Mouse (Mus musculus) right cerebral cortex, postnatal 14 days (tissue): Measurements from ENCODE around the gene Myg1.
"Not testable (repeated sequence)": the region's sequence is repeated elsewhere in the genome, so short reads cannot be mapped to it uniquely, and the experiment has no call there.

Source experiments
- DNase-seq: peaks from one replicate; pipeline ENCODE4 v3.0.0; 2022

Myg1 gene

DNA sequence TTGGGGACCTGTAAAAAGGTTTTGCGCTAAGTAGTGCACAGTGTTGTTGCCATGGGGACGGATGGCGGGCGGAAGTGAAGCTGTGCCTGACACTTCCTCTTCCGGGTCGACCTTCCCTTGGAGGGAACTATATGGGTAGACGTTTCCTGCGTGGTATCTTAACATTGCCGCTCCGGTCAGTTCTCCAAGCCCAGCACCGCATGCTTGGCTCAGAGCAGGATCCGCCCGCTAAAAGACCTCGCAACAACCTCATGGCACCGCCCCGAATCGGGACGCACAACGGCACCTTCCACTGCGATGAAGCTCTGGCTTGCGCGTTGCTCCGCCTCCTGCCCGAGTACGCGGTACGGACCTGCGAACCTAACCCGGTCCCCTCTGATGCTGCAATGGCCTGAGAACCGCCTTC, at the start of gene Myg1:
Gene Myg1, plus strand, starts transcription at position 100 of the 406 bp plus-strand sequence.
- DNase-seq, result peak; percentile 77

DNA sequence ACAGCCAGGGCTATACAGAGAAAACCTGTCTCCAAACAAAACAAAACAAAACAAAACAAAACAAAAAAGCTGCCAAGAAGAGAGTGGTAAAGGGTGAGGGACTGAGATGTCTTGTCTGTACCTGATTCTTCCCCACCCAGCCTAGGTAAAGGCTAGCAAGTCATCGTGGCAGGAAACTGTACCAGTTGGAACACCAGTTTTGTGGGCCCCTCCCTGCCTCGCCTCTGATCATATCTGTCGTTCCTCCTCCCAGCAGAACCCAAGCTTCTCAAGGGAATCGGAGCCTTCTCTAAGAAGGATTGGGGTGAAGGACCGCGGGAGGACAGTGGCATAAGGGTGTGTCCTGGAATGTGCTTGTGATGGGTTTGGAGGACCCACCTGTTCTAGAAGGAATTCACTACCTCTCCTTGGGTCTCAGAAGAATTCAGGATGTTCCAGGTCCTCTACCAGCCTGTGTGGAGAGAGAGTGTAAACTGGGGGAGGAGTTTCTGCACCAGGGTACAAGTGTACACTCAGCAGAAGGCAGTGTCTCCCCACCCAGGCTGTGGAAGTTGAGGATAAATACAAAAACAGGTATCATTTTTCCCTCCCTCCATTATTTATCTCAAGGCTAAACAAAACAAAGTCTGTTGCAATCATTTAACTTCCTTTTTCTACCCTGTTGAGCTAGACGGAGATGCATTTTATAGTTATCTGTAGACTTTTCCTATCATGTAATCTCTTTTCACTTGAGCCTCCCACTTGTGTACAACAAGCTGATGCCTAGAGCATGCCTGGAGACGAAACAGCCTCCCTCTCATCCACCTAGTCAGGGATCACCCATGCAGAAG, 48.8 kb upstream of the Myg1 start:
- no peak for DNase-seq

DNA sequence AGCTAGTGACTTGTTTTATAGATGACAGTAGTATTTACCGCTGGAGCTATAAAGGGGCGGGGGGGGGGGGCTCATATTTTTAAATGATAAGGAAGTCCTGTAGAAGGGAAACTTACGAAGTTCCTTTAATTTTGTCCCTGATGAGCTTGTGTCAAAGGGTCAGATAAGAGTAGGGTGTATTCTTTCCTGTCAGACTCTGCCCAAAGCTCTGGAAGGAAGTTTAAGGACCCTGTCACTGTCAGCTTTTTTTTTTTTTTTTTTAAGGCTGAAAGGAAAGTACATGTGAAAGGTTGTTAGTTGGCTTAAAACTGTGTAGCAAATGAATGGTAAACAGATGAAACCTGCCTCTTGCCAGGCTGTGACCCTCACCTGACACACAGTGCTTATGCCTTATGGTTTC, 47.9 kb upstream of the Myg1 start:
- DNase-seq, result no peak

DNA sequence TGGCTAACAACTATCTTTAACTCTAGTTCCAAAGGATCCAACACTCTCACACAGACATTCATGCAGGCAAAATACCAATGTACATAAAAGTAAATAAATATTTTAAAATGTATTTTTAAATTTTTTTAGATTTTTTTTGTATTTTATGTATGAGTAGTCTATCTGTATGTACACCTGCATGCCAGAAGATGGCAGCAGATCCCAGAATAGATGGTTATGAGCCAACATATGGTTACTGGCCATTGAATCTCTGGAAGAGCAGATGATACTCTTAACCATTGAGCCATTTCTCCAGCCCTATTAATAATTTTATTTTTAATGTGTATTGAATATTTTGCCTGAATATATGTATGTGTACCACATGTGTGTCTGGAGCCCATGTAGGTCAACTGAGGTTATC, 44.1 kb upstream of the Myg1 start:
- DNase-seq, result peak; percentile 39

DNA sequence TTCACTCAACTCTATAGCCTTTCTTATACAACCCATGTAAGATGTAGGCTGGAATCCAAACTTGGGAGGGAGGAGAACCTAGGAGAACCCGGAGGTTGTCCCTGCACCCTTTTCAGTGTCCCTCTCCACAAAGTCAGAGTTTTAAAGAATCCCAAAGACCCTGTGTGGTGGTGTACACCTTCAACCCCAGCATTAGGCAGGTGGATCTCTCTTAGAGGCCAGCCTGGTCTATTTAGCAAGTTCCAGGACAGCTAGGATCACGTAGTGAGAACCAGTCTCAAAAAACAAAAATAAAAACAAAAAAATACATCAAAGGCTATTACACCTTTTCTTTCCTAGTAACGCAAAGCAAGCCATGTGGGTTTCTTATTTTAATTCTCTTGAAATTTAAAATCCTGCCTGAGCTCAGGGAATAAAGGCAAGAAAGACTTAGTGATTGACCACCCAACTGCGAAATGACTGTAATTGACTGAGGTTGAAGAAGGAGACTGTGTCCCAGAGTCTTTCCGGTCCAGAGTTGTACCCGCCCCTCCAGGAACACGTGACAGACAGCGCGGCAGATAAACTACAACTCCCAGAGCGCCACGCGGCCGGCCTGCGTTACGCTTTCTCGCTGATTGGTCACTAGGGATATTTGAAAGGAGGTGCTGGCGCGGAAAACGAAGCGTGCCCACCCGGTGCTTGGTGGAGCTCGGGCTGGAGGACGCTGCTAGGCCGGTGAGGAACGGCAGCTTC, 35.7 kb upstream of the Myg1 start, which contains the start of gene Espl1:
Gene Espl1, plus strand, starts transcription at position 634 of the 735 bp plus-strand sequence.
- DNase-seq, result peak; percentile 92

DNA sequence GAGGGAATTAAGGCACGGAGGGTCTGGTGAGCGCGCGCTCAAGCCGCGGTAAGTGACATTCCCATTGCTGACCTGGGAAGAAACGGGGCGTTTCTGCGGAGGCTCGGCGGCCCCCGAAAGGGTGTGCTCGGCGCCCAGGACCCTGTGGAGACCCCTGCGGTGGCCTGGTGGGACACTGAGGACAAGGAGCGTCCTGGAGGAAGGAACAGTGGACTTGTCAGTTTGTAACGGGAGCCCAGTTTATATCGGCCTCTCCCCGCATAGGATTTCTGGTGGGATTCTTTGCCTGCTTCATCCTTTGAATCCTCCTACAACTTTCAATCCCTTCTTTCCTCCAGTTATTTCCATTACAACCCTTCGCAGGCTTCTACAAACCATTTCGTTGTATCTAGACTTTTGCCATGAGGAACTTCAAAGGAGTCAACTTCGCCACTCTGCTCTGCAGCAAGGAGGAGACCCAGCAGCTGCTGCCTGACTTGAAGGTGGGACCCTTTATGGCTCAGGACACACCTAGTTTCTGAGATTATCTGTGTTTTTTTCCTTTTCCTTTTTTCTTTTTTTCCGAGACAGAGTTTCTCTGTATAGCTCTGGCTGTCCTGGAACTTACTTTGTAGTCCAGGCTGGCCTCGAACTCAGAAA, 35.0 kb upstream of the Myg1 start:
- DNase-seq, result no peak

DNA sequence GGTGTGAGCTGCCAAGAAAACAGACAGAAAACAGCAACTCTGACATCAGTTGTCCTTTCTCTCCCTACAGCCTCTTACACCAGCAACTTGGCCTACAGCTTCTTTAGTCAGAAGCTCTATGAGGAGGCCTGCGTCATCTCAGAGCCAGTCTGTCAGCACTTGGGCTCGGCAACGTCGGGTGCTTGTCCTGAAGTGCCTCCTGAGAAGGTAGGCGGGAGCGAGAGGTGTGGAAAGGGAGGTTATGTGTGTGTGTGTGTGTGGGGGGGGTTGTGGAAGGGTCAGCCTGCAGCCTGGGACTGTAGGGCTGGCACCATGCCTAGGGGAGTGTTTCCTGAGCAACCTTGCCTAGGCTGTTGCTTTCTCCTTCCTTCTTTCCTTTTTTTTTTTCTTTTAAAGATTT, 29.0 kb upstream of the Myg1 start:
- no peak for DNase-seq

DNA sequence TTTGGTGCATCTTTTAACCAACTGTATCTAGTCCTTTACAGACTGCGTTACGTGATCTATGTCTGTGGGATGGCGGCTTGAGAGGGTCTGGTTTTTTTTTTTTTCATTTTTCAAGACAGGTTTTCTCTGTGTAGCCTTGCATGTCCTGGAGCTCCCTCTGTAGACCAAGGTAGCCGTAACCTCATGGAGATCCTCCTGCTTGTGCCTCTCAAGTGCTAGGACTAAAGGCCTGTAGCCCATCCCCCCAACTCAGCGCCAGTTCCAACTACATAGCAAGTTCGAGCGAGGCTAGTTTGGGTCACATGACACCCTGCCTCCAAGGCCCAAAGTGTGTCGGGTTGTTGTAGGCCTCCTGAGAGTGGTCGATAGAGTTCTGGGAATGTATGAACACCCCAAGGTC, 22.8 kb upstream of the Myg1 start:
- DNase-seq, result no peak

DNA sequence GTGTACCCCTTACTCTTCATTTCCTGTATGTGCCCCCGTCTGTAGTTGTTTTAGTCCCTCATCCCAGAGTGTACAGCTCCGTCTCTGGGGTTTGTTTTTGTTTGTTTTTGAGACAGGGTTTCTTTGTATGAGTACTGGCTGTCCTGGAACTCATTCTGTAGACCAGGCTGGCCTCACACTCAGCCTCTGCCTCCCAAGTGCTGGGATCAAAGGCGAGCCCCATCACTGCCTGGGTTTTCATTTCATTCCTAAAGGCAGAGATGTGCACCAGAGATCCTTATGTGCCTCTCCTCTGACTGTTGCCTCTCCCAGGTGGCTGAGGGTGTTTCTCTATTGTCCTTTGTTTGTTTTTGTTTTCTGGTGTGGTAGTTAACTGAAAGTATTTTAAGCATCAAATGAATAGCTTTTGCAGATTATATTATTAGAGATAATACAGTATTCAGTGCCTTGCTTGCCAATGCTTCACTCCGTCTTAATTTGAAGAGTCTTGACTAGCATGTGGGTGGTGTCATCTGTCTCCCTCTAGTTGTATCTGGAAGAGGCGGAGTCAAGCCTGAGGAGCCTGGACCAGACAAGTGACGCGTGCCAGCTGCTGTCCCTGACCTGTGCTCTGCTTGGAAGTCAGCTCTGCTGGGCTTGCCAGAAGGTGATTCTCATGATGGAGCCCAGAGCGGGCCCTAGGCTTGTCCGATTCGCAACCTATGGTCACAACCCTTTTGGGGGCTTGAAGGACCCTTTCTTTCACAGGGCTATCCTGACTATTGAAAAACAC, 21.2 kb upstream of the Myg1 start:
- no peak for DNase-seq

DNA sequence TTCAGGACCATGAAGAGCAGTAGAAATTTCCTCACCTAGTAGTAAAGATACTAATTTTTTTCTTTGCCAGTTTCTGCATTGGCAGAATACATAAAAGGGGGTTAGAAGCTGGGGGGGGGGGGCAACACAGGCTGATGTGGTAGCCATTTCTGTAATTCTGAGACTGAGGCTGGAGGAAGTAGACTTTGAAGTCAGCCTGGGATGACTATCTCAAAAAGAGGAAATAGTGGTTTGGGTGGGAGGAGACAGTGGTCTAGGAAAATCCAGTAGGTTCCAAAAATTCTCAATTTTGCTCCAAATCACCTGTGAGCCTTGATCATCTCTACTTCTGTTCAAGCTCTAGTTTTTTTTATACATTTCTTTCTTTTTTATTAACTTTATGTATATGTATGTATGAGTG, 20.0 kb upstream of the Myg1 start:
- DNase-seq, result no peak

DNA sequence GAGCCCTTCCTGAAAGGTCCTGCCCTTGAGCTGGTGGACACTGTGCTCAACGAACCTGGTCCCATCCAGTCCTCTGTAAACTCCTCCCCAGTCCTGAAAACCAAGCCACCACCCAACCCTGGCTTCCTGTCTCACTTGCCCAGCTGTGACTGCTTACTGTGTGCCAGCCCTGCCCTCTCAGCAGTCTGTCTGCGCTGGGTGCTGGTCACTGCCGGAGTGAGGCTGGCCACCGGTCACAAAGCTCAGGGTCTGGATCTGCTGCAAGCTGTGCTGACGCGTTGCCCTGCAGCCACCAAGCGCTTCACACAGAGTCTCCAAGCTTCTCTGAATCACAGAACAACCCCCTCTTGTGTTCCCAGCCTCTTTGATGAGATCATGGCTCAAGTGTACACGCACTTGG, 16.2 kb upstream of the Myg1 start:
- DNase-seq, result no peak

DNA sequence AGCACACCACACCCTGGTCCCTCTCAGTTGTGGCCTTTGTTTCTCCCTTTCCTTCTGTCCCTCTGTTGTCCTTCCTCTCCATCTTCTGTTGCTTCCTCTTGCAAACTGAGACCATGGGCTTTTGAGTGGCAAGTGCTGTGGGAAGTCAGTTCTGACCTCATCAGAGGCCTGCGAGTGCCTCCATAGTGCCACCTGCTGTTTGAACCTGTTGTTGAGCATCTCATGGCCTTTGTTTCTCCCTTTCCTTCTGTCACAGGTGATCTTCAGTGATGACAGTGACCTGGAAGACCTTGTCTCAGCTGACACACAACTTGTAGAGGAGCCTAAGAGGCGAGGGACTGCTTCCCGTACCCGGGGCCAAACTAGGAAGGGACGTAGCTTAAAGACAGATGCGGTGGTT, 15.2 kb upstream of the Myg1 start:
- DNase-seq, result peak; percentile 63

DNA sequence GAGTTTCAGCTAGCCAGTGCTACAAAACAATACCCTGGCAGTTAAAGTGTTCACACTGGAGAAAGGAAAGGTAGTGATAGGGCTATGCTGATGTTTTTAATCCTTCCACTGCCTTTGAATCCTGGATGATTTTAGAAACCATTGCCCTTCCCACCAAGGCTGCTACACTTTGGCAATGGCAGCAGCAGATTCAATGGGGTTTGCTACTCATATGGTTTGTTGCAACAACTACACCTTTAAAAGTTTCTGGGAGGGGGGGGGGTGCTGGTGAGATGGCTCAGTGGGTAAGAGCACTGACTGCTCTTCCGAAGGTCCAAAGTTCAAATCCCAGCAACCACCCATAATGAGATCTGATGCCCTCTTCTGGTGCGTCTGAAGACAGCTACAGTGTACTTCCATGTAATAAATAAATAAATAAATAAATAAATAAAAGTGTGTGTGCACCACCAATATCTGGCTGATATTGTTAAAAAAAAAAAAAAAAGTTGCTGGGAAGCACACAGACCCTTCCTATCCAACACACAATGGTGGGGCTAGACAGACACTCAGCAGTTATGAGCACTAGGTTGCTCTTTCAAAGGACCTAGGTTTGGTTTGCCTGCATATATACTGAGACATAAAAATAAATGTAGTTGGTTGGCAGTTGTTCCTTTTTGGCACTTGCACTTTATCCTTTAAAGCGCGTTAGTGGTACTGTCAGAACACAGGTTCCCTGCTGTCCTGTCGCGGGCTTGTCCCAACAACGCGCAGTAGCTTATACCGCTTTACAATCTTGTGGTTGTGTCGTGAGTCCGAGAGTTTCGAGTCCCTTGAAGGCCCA, 6.6 kb upstream of the Myg1 start:
- DNase-seq, result no peak

DNA sequence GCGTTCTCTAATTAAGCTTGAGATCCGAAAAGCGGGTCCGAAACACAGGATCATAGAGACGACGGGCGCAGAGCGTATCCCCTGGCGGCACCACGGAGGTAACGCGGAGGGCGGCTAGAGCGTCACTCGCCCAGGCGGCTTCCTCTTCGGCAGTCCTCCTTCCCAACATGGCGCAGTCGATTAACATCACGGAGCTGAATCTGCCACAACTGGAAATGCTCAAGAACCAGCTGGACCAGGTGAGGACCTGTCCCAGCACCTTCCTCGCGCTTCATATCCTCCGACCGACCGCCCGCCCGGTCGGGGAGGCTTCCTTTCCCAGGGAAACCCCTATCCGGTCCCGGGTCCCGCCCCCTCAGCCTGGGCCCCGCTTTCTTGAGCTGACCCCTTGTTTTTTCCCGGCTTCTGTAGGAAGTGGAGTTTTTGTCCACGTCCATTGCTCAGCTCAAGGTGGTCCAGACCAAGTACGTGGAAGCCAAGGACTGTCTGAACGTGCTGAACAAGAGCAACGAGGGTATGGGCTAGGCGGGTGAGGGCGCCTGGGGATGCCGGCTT, 5.4 kb upstream of the Myg1 start, which contains the start of gene Pfdn5:
Gene Pfdn5, plus strand, starts transcription at position 95 of the 555 bp plus-strand sequence.
- peak; percentile 91 for DNase-seq

DNA sequence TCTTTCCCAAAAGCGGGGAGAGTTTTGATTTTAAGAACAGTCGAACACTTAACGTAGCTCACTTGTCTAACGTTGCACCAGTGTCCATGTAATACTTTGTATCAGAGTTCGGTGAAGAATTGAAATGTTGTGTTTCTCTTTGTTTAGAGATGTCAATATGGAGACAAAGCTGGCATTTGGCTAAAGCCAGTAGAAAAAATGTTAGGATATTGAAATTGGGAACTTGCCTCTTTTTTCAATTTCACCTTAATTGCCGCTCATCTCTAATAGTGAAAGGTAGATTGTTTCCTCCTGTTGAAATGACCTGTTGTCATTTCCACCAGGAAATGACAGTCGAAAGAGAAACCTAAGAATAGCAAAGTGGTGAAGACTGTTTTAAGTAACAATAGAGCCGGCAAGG, 4.6 kb upstream of the Myg1 start:
- DNase-seq, result no peak

DNA sequence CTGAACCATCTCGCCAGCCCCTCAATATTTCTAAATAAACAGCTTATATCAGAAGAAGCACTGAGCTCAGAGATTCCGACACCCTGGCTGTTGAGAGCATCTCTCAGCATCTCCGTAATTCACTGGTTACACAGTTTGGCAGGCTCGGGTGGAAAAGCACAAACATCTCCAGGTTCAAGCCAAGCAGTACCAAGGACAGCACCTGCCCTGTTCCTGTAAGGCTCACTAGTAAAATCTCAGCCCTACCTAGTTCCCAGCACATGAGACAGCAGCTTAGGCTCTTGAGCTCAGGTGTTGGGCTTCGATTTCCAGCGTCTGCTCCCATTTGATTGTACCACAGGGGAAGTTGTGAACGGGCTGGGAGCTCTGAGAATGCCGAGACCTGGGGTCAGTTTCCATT, 3.7 kb downstream of the Myg1 start:
- no peak for DNase-seq

DNA sequence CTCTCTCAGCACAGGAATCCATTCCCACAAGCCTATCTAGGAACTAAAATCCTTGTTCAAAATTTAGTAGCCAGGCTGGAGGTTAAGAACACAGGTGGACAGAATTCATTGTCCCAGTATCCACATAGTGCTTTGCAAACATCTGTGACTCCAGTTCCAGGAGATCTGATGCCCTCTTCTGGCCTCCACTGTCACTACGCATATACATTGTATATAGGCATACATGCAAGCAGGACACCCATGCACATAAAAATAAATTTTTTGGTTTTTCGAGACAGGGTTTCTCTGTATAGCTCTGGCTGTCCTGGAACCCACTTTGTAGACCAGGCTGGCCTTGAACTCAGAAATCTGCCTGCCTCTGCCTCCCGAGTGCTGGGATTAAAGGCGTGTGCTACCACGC, 4.4 kb downstream of the Myg1 start:
- not testable (repeated sequence) for DNase-seq

DNA sequence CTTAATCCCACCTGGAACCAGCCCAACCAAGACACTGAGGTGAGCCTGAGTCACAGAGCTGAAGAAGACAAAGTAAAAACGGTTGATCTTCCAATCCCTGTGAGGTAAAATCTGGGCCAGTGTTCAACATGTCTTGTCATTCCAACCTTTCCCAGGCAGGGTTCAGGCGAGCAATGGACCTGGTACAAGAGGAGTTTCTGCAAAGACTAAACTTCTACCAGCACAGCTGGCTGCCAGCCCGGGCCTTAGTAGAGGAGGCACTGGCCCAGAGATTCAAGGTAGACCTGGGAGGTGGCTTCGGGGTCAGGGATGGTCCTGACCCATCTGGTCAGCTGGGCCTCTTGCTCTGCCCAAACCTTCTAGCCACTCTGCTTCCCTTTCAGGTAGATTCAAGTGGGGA, 5.4 kb downstream of the Myg1 start:
- DNase-seq, result no peak

DNA sequence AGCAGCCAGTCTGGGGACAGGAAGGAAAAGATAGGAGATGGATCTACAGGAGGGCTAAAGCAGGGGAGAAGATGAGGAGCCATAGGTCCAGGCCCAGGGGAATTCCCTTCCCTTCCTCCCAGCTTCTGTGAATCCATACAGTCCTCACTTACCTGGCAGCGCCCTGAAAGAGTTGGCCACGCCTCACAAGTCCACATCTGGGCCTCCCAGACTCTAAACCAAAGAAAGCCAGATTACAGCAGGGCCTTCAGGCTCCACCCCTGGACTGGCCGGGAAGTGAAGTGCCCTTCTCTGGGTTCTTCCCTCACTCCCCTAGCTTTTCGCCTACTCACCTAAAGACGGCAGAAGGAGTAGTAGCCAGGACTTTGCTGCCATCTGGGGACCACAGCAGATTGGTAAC, 8.1 kb downstream of the Myg1 start:
- DNase-seq, result no peak

DNA sequence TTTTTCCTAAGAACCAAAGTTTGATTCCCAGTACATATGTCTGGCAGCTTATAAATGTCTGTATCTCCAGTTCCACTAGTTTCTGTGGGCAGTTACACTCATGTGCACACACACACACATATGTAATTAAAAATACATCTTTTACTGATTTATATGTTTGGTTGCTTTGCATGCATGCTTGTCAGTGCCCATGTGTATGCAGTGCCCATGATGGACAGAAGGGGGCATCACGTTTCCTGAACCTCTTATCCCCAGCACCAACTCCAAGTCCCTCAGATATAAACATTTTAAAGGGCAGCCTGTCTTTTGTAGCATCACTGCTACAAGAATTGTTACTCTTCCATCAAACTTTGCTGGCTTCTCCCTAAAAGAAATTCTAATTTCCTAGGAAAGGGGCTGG, 10.1 kb downstream of the Myg1 start:
- peak; percentile 45 for DNase-seq

DNA sequence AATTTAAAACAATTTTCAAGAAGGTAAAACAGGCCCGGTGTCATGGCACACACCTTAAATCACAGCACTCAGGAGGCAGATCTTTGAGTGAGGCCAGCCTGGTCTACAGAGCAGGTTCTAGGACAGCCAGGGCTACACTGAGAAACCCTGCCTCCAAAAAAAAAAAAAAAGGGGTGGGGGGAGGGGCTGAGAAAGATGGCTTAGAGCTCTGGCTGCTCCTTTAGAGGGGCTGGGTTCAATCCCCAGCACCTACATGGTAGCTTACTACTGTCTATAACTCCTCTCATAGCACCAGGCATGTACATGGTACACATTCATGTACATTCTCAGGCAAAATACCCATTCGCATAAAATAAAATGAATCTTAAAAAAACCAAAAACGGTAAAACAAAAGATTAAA, 13.0 kb downstream of the Myg1 start:
- DNase-seq, result no peak

DNA sequence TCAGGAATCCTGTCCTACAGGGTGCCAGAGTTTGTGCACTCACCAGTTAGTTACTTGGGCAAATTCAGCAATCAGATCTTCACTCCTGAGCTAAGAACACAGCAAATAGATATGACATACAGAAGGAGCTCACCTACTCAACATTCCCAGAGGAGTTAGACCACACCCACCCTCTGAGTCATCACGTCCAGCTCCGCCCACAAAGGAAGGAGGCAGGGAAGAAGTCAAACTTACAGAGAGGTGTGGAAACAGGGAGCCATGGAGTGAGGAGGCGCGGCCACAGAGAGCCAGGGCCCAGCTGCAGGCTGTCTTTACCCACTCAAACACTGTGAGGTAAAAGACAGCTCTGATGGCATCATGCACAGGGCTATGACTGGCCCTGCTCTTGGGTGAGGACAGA, 14.9 kb downstream of the Myg1 start:
- DNase-seq, result no peak
